Mouse (Mus musculus) ES-Bruce4 (cell line): ENCODE results near the gene Dmc1. TPM values are rescaled to one million over a fixed set of nuclear protein-coding genes. Genes with fewer than 3 reads are reported as not detected.

Source experiments
- H3K27ac ChIP-seq: 2 replicates; pipeline ENCODE4 v1.5.1; 2012; ENCODE audit warnings: low read length, inconsistent platforms; ENCODE audit not compliant: insufficient read depth
- H3K27me3 ChIP-seq: 2 replicates; pipeline ENCODE4 v1.6.1; 2012; ENCODE audit warnings: mild to moderate bottlenecking, low read length, inconsistent platforms; ENCODE audit not compliant: control insufficient read depth, poor library complexity, insufficient read depth, severe bottlenecking
- H3K36me3 ChIP-seq: 2 replicates; pipeline ENCODE4 v1.6.1; 2012; ENCODE audit warnings: inconsistent platforms, mild to moderate bottlenecking, low read length, moderate library complexity; ENCODE audit not compliant: control insufficient read depth, poor library complexity, insufficient read depth, severe bottlenecking
- H3K4me1 ChIP-seq: one replicate; pipeline ENCODE4 v1.8.1; 2011; ENCODE audit warnings: low read length; ENCODE audit not compliant: control insufficient read depth, insufficient read depth
- H3K4me3 ChIP-seq: 2 replicates; pipeline ENCODE4 v1.5.1; 2011; ENCODE audit warnings: low read depth, mild to moderate bottlenecking, low read length
- H3K9ac ChIP-seq: 2 replicates; pipeline ENCODE4 v1.6.1; 2012; ENCODE audit warnings: low read depth, mild to moderate bottlenecking, inconsistent platforms; ENCODE audit not compliant: poor library complexity, severe bottlenecking
- H3K9me3 ChIP-seq: replicated peaks from 2 replicates; pipeline ENCODE4 v1.6.1; 2012; ENCODE audit warnings: mild to moderate bottlenecking, low read length, inconsistent platforms; ENCODE audit not compliant: control insufficient read depth, poor library complexity, insufficient read depth, severe bottlenecking
- CTCF ChIP-seq: IDR thresholded peaks from one replicate; pipeline ENCODE4 v1.8.1; 2011; ENCODE audit warnings: low read depth, low read length
- EP300 ChIP-seq: IDR thresholded peaks from 2 replicates; pipeline ENCODE4 v1.6.1; 2011; ENCODE audit warnings: low read depth, low read length; ENCODE audit not compliant: insufficient read depth
- POLR2A ChIP-seq: IDR thresholded peaks from one replicate; pipeline ENCODE4 v1.8.1; 2011; ENCODE audit warnings: low read length; ENCODE audit not compliant: insufficient read depth
- polyA plus RNA-seq: library from polyadenylated mRNA; stranded (reverse); fragments of >200 nt; gene quantifications from 2 replicates; pipeline ENCODE4 v1.2.4, GENCODE M21; 2011; ENCODE audit warnings: low read depth; ENCODE audit not compliant: missing spikeins, insufficient read depth, insufficient read length

Dmc1 gene
- polyA plus RNA-seq, 1 experiment = 26.8 TPM

GRCm38 (mm10) chr15:79581581-79581980, 23.3 kb downstream of the Dmc1 start:
- H3K27ac ChIP-seq = no peak overlapping the region
- 0 out of 2 replicates have a peak, but pooled peaks cover 3% of the 10 kb centered on the region for H3K9me3 ChIP-seq
- H3K27me3 ChIP-seq = no peaks in the 10 kb centered on the region; the same call in 1 of the 2 replicates
- no peak overlapping the region for H3K9ac ChIP-seq
- peaks cover 2% of the 10 kb centered on the region for H3K36me3 ChIP-seq
- H3K4me1 ChIP-seq = no peaks in the 10 kb centered on the region
- H3K4me3 ChIP-seq = no peak overlapping the region
- TF ChIP-seq POLR2A (no peak), CTCF (no peak), EP300 (no peak)

- H3K9me3 ChIP-seq = 0 out of 2 replicates have a peak, but pooled peaks cover 3% of the 10 kb centered on the region
- no peaks in the 10 kb centered on the region; the same call in 1 of the 2 replicates for H3K27me3 ChIP-seq
Measured at GRCm38 (mm10) chr15:79577671-79578426, 27.1 kb downstream of the Dmc1 start.

GRCm38 (mm10) chr15:79576947-79577346, 28.0 kb downstream of the Dmc1 start:
- H3K9ac ChIP-seq = no peak overlapping the region
- H3K27ac ChIP-seq = no peak overlapping the region
- no peak for TF ChIP-seq CTCF
- TF ChIP-seq EP300 = no peak
- TF ChIP-seq POLR2A = no peak
- peaks cover 2% of the 10 kb centered on the region for H3K36me3 ChIP-seq
- 0 out of 2 replicates have a peak, but pooled peaks cover 3% of the 10 kb centered on the region for H3K9me3 ChIP-seq
- H3K27me3 ChIP-seq = no peaks in the 10 kb centered on the region; the same call in 1 of the 2 replicates
- no peaks in the 10 kb centered on the region for H3K4me1 ChIP-seq
- no peak overlapping the region for H3K4me3 ChIP-seq

More at GRCm38 (mm10) chr15:79577671-79578426, 27.1 kb downstream of the Dmc1 start:
- no peak overlapping the region for H3K27ac ChIP-seq
- H3K36me3 ChIP-seq = peaks cover 2% of the 10 kb centered on the region
- no peak overlapping the region for H3K4me3 ChIP-seq
- H3K4me1 ChIP-seq = no peaks in the 10 kb centered on the region
- H3K9ac ChIP-seq = no peak overlapping the region
- TF ChIP-seq CTCF (no peak), EP300 (no peak), POLR2A (no peak)

GRCm38 (mm10) chr15:79575543-79576222, 29.2 kb downstream of the Dmc1 start:
- no peaks in the 10 kb centered on the region for H3K4me1 ChIP-seq
- no peak for TF ChIP-seq POLR2A
- no peak for TF ChIP-seq CTCF
- TF ChIP-seq EP300 = no peak
- H3K4me3 ChIP-seq = no peak overlapping the region
- no peaks in the 10 kb centered on the region; the same call in 1 of the 2 replicates for H3K27me3 ChIP-seq
- peaks cover 2% of the 10 kb centered on the region; the same call in 1 of the 2 replicates for H3K36me3 ChIP-seq
- no peak overlapping the region for H3K9ac ChIP-seq
- H3K9me3 ChIP-seq = 0 out of 2 replicates have a peak, but pooled peaks cover 3% of the 10 kb centered on the region
- no peak overlapping the region for H3K27ac ChIP-seq

GRCm38 (mm10) chr15:79562417-79562816, 42.5 kb downstream of the Dmc1 start:
- Histone ChIP-seq H3K9me3 (no peaks in the 10 kb centered on the region), H3K9ac (no peak overlapping the region), H3K27ac (no peak overlapping the region), H3K4me1 (no peaks in the 10 kb centered on the region), H3K27me3 (no peaks in the 10 kb centered on the region), H3K36me3 (no peaks in the 10 kb centered on the region; the same call in 1 of the 2 replicates), H3K4me3 (no peak overlapping the region)
- TF ChIP-seq POLR2A (no peak), EP300 (no peak), CTCF (no peak)
